Mouse (Mus musculus): ENCODE data around the gene Rps6kc1. TPM values are rescaled to one million over a fixed set of nuclear protein-coding genes. Genes with fewer than 3 reads are reported as not detected.

Rps6kc1 gene
- polyA plus RNA-seq, 1 experiment = not detected

- TF ChIP-seq CTCF (IDR thresholded peaks at IDR 0.05; ENCODE audit: insufficient read depth, low read depth, low read length) (no peak), POLR2A (IDR thresholded peaks at IDR 0.05; ENCODE audit: insufficient read depth, low read depth, low read length) (no peak)
These were observed 78.5 kb downstream of the Rps6kc1 start for GRCm38 (mm10) chr1:190832965-190833630.

GRCm38 (mm10) chr1:190831839-190832497, 79.6 kb downstream of the Rps6kc1 start:
- WGBS = 45% methylated on average over 10 of the region's 10 CpGs
- TF ChIP-seq POLR2A (IDR thresholded peaks at IDR 0.05; ENCODE audit: insufficient read depth, low read depth, low read length) (no peak), CTCF (IDR thresholded peaks at IDR 0.05; ENCODE audit: insufficient read depth, low read depth, low read length) (no peak)
- H3K4me1 ChIP-seq (ENCODE audit: control insufficient read depth, insufficient read depth, low read length) = no peaks in the 10 kb centered on the region
- H3K4me3 ChIP-seq (ENCODE audit: insufficient read depth, low read depth, low read length) = no peak overlapping the region
- H3K27ac ChIP-seq (ENCODE audit: insufficient read depth, low read depth, low read length) = no peak overlapping the region

More at GRCm38 (mm10) chr1:190832965-190833630, 78.5 kb downstream of the Rps6kc1 start:
- no peak overlapping the region for H3K27ac ChIP-seq (ENCODE audit: insufficient read depth, low read depth, low read length)
- WGBS = 97% methylated on average over 8 of the region's 8 CpGs
- H3K4me1 ChIP-seq (ENCODE audit: control insufficient read depth, insufficient read depth, low read length) = no peaks in the 10 kb centered on the region
- no peak overlapping the region for H3K4me3 ChIP-seq (ENCODE audit: insufficient read depth, low read depth, low read length)

- TF ChIP-seq POLR2A (IDR thresholded peaks at IDR 0.05; ENCODE audit: insufficient read depth, low read depth, low read length) (no peak), CTCF (IDR thresholded peaks at IDR 0.05; ENCODE audit: insufficient read depth, low read depth, low read length) (no peak)
- Histone ChIP-seq H3K4me3 (ENCODE audit: insufficient read depth, low read depth, low read length) (no peak overlapping the region), H3K4me1 (ENCODE audit: control insufficient read depth, insufficient read depth, low read length) (no peaks in the 10 kb centered on the region), H3K27ac (ENCODE audit: insufficient read depth, low read depth, low read length) (no peak overlapping the region)
- 93% methylated on average over 9 of the region's 9 CpGs for WGBS
These were observed 85.0 kb downstream of the Rps6kc1 start for GRCm38 (mm10) chr1:190826486-190827034.

- H3K27ac ChIP-seq (ENCODE audit: insufficient read depth, low read depth, low read length) = no peak overlapping the region
- H3K4me3 ChIP-seq (ENCODE audit: insufficient read depth, low read depth, low read length) = no peak overlapping the region
- 95% methylated on average over 4 of the region's 4 CpGs for WGBS
- TF ChIP-seq POLR2A (IDR thresholded peaks at IDR 0.05; ENCODE audit: insufficient read depth, low read depth, low read length) (no peak), CTCF (IDR thresholded peaks at IDR 0.05; ENCODE audit: insufficient read depth, low read depth, low read length) (no peak)
- no peaks in the 10 kb centered on the region for H3K4me1 ChIP-seq (ENCODE audit: control insufficient read depth, insufficient read depth, low read length)
These were observed 87.8 kb downstream of the Rps6kc1 start for GRCm38 (mm10) chr1:190823745-190824144.

GRCm38 (mm10) chr1:190816141-190816540, 95.4 kb downstream of the Rps6kc1 start:
- 76% methylated on average over 11 of the region's 11 CpGs for WGBS
- Histone ChIP-seq H3K4me1 (ENCODE audit: control insufficient read depth, insufficient read depth, low read length) (peaks cover 2% of the 10 kb centered on the region; the same call in 1 of the 2 replicates), H3K4me3 (ENCODE audit: insufficient read depth, low read depth, low read length) (no peak overlapping the region), H3K27ac (ENCODE audit: insufficient read depth, low read depth, low read length) (no peak overlapping the region)
- TF ChIP-seq POLR2A (IDR thresholded peaks at IDR 0.05; ENCODE audit: insufficient read depth, low read depth, low read length) = no peak
- no peak for TF ChIP-seq CTCF (IDR thresholded peaks at IDR 0.05; ENCODE audit: insufficient read depth, low read depth, low read length)

GRCm38 (mm10) chr1:190810408-190810807, 101.2 kb downstream of the Rps6kc1 start:
- 91% methylated on average over 6 of the region's 6 CpGs for WGBS
- peaks cover 8% of the 10 kb centered on the region; the same call in 1 of the 2 replicates for H3K4me1 ChIP-seq (ENCODE audit: control insufficient read depth, insufficient read depth, low read length)
- no peak overlapping the region for H3K27ac ChIP-seq (ENCODE audit: insufficient read depth, low read depth, low read length)
- TF ChIP-seq CTCF (IDR thresholded peaks at IDR 0.05; ENCODE audit: insufficient read depth, low read depth, low read length) (no peak), POLR2A (IDR thresholded peaks at IDR 0.05; ENCODE audit: insufficient read depth, low read depth, low read length) (no peak)
- H3K4me3 ChIP-seq (ENCODE audit: insufficient read depth, low read depth, low read length) = no peak overlapping the region

- Histone ChIP-seq H3K27ac (ENCODE audit: insufficient read depth, low read depth, low read length) (no peak overlapping the region), H3K4me1 (ENCODE audit: control insufficient read depth, insufficient read depth, low read length) (peaks cover 6% of the 10 kb centered on the region; the same call in 1 of the 2 replicates), H3K4me3 (ENCODE audit: insufficient read depth, low read depth, low read length) (no peak overlapping the region)
- 75% methylated on average over 19 of the region's 19 CpGs for WGBS
- no peak for TF ChIP-seq CTCF (IDR thresholded peaks at IDR 0.05; ENCODE audit: insufficient read depth, low read depth, low read length)
- no peak for TF ChIP-seq POLR2A (IDR thresholded peaks at IDR 0.05; ENCODE audit: insufficient read depth, low read depth, low read length)
These were observed 102.8 kb downstream of the Rps6kc1 start for GRCm38 (mm10) chr1:190808766-190809221.

GRCm38 (mm10) chr1:190806817-190807216, 104.8 kb downstream of the Rps6kc1 start:
- WGBS = 93% methylated on average over 8 of the region's 8 CpGs
- H3K4me1 ChIP-seq (ENCODE audit: control insufficient read depth, insufficient read depth, low read length) = peaks cover 6% of the 10 kb centered on the region; the same call in 1 of the 2 replicates
- H3K27ac ChIP-seq (ENCODE audit: insufficient read depth, low read depth, low read length) = no peak overlapping the region
- TF ChIP-seq CTCF (IDR thresholded peaks at IDR 0.05; ENCODE audit: insufficient read depth, low read depth, low read length) (no peak), POLR2A (IDR thresholded peaks at IDR 0.05; ENCODE audit: insufficient read depth, low read depth, low read length) (no peak)
- H3K4me3 ChIP-seq (ENCODE audit: insufficient read depth, low read depth, low read length) = no peak overlapping the region

GRCm38 (mm10) chr1:190798668-190799067, 112.9 kb downstream of the Rps6kc1 start:
- TF ChIP-seq CTCF (IDR thresholded peaks at IDR 0.05; ENCODE audit: insufficient read depth, low read depth, low read length) (no peak), POLR2A (IDR thresholded peaks at IDR 0.05; ENCODE audit: insufficient read depth, low read depth, low read length) (no peak)
- H3K4me3 ChIP-seq (ENCODE audit: insufficient read depth, low read depth, low read length) = no peak overlapping the region
- WGBS = 43% methylated on average over 11 of the region's 11 CpGs

More at GRCm38 (mm10) chr1:190798668-190799067, 112.9 kb downstream of the Rps6kc1 start:
- Histone ChIP-seq H3K4me1 (ENCODE audit: control insufficient read depth, insufficient read depth, low read length) (peaks cover 15% of the 10 kb centered on the region), H3K27ac (ENCODE audit: insufficient read depth, low read depth, low read length) (no peak overlapping the region)
